Comparison of ENCODE assay signal across 12 mouse cellular contexts in genomic region chr7:72949886-72950285, GRCm38 (mm10).
"Had no signal": no experiment of that assay in that cellular context is flagged by ENCODE, and none has a peak within 500 bp of the region (broad histone marks: within the 10 kb centered on the region; RNA-seq: fewer than 3 reads in every experiment).

No protein-coding gene starts in this region.

- DNase-seq: gastrocnemius, postnatal 14 days; gastrocnemius, postnatal 36 days; heart, adult 2 months; heart, postnatal 14 days; heart, postnatal 36 days; kidney, adult 11 months; kidney, adult 2 months; kidney, postnatal 10 days; kidney, postnatal 36 days; layer of hippocampus, adult 9-11 months; layer of hippocampus, postnatal 36 days; left cerebral cortex, postnatal 4 days had no signal
